Mouse (Mus musculus): ENCODE results near the gene Dstn.

The Dstn gene

DNA sequence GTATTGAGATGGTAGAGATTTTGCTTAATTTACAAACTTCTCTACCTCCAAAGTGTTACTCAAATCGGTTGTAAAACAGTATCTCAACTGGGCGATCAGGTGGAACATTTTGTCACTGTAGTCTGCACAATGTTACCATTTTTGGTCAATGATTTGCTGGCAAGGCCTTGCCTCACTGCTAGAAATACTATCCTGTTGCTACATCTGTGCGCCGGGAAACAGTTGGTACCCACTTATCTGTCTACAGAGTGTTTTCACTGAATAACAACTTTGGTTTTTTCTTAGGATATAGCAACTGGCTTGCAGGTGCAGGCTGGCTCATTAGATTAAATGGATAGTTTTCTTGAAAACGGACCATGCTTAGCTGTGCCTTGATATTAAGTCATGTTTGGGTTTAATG lies 1.1 kb downstream of the Dstn start:
- DNase-seq (ENCODE audit: low spot score) = no peak

DNA sequence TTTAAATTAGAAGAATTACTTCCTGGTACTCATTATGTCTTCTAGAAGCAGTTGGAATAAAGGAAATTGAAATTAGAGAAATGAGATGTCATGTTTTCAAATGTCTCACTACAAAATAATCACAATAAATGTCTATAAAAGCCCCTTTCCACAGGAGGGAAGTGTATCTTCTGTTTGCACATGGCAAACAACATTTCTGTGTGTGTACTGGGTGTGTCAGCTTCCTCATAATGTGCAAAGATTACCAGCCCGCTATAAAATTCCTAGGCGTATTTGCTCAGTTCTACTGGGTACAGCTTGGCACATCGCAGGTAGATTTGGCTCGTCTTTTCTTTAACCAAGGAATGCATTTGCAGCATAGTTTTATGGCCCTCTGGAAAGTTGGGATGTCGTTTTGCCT lies 2.5 kb downstream of the Dstn start:
- DNase-seq (ENCODE audit: low spot score) = no peak

DNA sequence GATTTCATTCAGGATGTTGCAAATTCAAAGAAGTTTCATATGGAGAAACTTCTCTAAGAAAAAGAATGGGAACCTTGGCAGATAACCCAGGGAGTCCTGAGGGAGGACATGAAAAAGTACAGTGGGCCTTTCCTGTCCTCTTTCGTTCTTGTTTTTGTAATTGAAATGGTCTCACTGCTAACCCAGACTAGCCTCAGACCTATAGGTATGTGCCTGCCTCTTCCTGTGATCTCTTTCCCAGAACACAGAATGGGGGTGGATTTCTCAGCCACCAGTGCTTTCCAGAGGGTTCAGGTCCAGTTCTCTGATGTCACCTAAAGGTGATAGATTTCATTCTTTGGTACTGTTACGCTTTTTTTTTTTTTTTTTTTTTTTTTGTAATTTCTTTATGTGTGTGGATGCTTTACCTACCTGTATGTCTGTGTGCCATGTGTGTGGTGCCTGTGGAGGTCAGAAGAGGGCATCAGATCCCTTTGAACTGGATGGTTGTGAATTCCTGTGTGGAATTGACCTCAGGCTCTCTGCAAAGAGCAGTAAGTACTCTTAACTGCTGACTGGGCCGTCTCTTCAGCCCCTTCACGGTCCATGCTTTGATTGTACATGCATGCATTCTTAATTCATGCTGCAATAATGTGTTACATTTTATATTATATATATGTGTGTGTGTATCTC lies 3.8 kb downstream of the Dstn start:
- DNase-seq (ENCODE audit: low spot score) = no peak

DNA sequence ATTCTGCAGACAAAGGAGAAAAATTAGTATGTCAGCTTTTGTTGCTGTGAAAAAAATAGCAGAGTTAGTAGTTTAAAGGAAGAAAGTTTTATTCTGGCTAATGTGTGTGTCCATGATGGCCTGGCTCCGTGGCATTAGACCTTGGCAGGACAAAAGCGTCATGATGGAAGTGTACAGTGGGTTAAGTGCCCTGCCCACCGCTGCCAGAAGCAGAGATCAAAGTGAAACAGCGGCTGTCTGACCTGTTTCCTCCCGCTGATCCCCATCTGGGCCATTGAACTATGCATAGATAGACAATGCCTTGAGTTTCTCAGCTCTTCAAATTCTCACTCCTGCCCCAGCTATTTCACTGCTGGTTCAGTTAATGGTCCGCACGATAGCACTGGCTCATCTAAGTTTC lies 9.0 kb downstream of the Dstn start:
- DNase-seq (ENCODE audit: low spot score) = no peak

DNA sequence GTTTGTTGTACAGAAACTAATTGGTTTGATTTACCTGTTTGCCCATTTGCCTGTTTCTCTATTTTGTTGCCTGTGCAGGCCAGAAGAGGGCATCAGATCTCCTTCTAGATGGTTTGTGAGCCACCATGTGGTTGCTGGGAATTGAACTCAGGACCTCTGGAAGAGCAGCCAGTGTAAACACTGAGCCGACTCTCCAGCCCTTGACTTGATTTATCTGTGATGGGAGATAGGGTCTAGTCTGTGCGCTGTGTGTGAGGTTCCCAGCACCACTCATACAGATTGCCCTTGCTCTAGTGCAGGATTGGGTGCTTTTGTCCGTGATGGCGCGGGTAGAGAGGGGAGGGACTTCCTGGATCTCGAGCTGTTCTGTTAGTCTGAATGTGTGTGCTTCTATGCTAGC lies 10.7 kb downstream of the Dstn start:
- DNase-seq (ENCODE audit: low spot score) = no peak

DNA sequence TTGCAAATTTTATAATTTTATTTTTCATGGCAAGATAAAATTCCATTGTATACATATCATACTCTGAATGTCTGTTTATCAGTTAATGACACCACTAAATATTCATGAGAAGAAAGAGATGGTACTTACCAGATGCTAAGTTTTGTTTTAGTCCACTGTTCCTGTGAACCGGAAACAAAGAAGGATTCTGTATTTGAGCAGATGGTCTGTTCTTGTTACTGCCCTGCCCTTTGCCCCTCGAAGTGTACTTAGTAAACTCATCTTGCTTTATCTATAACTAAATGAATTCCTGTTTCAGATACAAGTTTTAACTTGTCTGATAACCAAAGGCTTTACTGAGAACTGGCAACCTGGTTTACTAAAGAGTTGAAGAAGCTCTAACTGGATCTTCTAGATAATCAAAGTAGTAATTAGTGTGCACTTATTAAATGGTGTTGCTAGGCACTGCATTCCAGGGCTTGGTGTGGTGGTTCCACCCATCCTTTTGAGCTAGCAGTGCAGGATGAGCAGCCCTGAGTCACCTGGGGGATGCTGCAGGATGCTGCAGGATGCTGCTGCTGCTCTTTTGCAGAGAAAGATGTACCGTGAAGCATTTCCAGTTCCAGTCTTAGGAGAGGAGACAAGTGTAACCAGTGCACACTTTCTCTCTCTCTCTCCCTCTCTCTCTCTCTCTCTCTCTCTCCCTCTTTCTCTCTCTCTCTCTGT lies 14.6 kb downstream of the Dstn start:
- no peak for DNase-seq (ENCODE audit: low spot score)

DNA sequence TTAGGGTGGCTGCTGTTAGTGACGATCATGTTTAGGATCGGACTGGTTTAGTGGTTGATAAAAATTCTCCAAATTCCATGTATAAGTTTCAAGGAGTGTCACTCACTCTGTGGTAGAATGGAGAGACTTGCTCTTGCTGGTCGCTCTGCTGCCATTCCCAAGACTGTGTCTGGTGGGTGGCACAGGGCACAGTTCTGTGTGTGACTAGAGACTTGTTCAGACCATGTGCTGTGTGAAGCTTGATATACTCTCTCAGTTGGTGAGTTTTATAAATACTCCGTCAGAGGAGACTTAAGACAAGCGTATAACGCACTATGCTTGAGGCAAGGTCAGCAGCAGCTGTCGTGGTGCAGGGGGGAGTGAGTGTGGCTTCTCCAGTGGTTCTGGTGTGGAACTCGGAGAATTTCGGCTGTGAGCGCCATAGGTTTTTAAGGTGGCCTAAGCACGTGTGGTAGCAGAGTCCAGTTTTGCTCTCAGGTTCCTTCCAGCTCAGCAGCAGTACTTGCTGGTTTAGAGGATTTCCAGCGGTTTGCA lies 17.3 kb downstream of the Dstn start:
- no peak for DNase-seq (ENCODE audit: low spot score)

DNA sequence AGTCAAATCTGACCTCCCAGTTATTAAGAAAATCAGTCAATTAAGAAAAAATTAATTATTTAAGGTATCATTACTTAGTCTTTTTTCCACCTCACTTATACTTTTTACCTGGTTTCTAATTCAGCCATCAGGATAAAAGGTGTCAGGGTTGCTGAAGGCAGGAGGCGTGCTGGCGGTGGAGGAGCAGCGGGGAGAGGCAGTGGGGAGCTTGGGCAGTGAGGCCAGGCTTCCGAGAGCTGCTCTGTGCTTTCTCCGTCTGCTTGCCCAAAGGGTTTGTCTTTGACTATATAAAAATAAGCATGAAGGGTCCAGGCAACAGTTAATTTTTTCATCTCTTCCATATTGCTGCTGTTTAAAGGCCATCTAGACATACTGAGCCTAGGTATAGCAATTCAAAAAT lies 18.4 kb downstream of the Dstn start:
- no peak for DNase-seq (ENCODE audit: low spot score)

DNA sequence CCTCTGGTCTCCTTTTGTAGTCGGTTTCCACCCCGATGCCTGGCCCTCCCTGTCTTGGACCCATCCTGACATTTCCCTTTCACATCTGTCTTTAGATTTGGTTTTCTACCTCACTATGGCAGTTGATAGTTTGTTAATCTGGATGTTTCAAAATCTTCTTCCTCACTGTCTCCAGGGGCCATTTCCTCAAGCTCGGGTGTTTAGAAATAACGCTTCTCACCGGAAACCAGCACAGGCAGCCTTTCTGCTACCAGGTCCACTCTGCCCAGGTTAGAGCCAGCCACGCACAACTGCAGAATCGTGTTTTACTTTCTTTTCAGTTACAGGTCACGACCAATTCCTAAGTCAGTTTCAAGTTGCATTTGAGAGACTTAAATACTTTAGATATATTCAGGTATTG lies 19.3 kb downstream of the Dstn start:
- DNase-seq (ENCODE audit: low spot score) = no peak

DNA sequence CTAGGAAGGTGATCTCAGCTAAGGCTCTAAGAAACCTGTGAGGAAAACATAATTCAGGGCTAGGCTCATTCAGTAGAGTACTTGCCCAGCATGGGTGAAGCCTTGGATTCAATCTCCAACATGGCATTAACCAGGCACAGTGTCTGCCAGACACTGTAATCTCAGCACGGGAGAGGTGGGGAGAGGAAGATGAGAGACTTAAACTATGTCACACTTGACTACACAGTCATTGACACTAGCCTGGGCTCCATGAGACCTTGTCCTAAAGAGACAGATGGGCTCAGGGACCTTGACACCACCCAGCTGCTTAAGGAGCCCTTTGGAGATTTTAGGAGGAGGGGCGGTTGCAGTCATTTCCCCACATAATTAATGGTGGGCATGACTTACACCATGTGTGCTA lies 22.7 kb downstream of the Dstn start:
- DNase-seq (ENCODE audit: low spot score) = no peak

DNA sequence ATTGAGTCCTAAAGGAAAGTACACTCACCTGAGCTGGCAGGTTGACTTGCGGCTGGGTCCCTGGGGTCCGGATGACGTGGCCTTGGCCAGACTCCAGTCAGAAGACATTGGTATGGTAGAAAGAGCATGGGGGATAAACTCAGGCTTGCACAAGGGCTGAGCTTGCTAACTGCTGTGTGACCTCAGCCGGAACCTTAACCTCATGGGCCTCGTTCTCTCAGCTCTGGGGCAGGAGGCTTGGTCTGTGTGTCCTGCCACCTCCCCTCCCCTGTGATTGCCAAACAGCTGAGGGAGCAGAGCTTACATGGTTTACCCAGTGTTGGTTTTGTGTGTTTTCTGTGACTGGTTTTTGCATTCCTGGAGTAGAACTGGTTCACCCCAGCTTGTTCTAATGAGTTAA lies 25.3 kb downstream of the Dstn start:
- no peak for DNase-seq (ENCODE audit: low spot score)

DNA sequence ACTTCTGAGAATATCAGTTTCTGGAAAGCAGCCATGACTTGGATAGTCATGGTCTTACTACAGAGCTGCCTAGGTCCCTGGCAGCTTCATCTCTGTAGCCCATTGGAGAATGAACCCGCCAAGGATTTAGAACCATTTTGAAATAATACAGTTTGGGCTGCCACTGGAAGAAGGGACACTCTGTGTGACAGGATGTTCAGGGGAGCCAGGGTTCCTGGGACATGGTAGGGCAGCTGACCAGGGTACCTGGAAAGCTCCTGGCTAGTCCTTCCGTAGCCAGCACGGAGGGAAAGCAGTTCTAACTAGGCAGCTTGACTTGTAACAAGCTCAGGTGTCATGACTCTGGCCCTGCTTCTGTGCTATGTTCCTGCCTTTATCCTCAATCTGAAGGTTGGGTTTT lies 29.7 kb downstream of the Dstn start:
- DNase-seq (ENCODE audit: low spot score) = no peak

DNA sequence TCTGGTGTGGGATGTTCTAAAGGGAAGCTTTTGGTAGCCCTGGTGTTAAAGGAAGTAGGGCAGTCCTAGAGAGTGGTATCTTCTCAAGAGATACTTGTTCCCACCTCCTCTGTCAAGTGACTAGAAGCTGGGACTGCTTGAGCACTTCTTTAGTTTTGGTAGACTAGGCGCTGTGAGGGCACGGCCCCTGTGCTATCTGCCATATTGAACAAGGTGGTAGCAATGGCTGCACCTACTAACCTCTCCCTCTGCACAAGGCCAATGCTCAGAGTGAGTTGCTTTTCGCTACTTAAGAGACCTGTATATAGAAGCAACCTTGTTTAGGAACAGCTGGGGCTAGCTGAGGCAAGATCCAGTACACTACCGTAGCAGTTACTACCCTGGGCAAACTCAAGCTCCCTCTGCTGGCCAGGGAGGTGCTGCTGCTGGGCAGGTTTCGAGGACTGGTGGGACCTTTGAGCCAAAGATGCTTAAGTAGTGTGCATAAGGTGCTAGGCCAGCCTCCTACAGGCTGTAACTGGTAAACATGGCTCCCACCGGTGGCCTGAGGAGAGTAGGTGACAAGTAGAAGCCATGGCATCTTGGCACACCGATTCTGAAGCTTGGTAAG lies 30.5 kb downstream of the Dstn start:
- no peak for DNase-seq (ENCODE audit: low spot score)

DNA sequence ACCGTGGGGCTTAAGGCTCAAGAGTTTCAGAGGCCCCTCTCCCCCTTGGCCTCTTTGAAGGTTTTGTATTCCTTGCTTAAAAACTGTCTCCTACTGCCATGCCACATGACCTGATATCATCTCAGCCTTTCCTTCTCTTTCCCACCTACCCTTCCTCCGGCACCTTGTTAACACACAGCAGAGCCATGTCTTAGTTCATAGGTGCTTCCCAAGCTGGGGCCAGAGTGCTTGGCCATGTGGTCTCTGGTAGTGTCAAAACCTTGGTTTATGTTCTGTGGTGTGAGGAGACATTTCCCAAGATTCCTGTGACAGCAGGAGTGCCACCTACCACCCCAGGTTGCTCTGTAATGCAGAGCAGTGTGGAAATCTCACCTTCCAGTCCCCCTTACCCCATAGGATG lies 31.3 kb downstream of the Dstn start:
- DNase-seq (ENCODE audit: low spot score) = no peak

DNA sequence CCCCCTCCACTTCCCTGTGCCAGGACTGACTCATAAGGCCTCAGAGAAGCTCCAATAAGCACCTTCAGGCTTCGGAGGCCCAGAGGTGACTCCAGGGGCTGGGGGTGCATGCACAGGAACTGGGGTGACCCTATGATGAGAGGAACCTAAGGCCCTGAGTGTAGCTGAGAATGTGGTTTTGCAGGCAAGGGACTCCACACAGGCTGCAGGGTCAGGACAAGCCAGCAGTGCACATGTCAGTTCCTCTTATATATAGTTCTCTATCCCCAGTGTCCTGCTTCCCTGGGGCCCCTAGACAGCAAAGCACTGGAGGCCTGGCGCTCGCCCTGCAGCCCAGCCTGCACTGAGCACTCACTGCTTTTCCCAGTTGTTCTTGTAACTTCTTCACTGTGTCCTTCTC lies 32.9 kb downstream of the Dstn start:
- DNase-seq (ENCODE audit: low spot score) = no peak

DNA sequence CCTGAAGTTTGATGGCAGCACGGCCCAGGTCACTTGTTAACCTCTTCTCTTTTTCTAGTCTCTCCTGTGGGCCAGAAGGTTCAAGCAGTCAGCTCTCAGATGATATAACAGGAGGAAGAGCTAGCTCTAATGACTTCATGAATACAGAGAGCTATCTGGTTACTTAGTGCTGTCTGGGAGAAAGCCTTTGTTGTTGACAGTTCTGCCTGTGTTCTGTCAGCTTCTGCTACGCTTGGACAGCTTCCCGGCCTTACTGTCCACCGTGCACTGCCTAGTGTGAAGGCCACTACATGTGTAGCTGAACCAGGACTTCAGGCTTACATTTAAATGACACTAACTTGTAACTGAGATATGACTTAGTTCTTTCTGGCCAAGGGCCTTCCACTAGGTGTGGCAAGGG lies 33.3 kb downstream of the Dstn start:
- DNase-seq (ENCODE audit: low spot score) = no peak

DNA sequence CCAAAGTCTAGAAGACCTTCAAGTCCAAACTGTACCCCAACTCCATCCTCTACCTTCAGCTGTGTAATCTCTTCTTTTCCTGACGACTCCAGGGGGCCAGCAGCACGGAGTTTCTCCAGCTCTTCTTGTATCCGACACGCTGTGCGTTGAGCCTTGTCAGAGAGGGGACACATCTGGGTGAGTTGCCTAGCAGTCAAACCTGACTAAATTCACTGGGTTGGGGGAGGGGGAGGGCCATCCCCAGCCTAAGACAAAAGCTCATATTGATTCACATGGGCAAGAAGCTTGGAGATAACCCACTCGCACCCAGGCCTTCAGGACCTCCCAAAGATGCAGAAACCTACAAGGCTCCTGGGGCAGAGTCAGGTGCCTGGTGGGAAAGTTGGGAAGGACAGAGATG lies 34.1 kb downstream of the Dstn start:
- DNase-seq (ENCODE audit: low spot score) = no peak

DNA sequence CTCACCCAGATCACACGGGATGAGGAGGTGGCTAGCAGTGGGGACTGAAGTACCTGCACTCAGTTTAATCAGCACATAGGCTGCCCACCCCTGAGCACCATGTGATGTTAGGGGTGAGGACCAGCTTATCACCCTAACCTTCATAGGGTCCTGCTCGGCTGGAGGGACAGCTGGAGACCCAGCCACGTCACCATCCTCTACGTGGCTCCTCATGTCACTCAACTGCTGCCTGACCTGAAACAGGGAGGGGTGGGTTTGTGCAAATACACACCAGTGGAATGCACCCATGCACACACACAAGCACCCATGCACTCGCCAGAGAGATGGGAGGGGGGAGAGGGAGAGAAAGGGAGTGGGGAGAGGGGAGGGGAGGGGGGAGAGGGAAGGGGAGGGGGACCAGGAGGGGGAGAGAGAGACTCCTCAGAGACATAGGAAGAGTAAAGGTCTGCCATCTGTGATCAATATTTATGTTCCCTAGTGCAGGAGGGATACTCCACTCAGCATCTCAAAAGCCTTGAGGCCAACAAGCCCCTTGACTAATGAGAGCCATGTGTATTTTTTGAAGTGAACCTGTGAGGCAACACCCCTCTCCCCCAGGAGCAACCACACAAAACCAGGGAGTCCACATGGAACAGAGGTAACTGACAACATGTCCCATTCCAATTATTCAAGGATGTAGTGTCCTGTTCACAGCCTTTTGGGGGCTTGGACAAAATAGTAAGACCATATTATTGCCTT lies 35.3 kb downstream of the Dstn start:
- no peak for DNase-seq (ENCODE audit: low spot score)

DNA sequence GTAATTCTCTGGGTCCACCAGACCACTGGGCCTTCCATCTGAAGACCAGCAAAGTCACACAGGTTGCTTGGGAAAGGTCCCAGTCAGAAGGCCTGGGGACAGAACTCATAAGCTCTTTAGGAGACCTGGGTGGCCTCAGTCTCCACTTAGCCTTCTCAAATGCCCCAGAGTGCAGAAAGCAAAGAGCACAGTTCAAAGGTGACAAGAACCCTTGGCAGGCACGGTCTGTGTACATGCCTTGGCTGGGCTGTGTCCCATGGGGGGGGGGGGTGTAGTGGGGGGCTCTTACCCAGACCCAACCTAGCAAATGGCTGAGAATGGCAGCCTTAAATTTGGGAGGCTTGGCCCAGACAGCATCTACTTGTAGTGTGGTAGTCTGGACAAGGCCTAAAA lies 35.9 kb downstream of the Dstn start:
- no peak for DNase-seq (ENCODE audit: low spot score)

DNA sequence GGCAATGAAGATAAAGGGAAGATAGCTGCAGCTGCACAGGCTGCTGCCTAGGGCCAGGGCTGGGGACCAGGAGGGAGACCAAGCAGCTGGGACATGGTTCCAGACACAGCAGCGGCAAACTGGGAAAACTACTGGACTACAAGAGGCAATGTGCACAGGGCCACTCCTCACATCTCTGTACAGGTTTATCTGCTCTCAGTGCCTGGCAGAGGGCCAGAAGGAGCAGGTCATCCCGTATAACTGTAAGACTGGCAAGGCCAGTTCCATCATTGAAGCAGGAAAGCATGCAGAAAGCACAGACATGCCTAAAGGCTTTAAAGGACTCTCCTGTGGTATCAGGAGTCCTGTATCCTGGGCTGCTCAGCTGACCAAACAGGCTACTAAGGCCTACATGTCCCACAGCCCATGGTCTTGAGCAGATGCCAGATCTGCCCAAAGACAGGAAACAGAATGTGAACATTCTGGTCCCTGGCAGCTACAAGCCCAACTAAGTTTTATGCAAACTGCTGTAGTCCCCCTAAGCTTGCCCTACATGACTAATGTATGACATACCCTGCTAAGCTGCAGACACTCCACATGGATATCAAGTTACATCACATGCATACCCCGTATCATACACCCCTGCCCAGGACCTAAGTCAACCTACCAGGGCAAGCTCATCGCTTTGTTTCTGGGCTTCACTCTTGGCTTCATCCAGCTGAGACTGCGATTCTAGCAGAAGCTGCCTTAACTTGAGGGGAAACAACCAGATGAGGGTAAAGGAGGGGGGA lies 36.6 kb downstream of the Dstn start:
- no peak for DNase-seq (ENCODE audit: low spot score)

DNA sequence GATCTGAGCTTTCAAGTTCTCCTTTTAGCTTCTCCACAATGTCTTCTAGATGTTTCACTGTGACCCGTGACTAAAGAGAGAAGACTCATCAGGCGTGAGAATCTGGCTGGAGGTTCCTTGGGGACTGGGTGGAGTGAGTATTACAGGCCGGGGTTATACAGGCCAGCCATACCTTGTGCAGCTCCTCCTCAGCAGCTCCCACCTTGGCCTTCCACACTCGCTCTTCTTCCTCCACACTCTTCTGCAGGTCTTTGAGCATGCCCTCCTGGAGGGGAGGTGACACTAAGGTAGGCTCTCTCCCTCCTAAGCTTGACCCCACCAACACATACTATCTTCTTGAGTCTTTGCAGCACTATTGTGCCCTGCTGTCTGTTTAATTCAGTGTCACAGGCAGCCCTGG lies 38.8 kb downstream of the Dstn start:
- DNase-seq (ENCODE audit: low spot score) = no peak

DNA sequence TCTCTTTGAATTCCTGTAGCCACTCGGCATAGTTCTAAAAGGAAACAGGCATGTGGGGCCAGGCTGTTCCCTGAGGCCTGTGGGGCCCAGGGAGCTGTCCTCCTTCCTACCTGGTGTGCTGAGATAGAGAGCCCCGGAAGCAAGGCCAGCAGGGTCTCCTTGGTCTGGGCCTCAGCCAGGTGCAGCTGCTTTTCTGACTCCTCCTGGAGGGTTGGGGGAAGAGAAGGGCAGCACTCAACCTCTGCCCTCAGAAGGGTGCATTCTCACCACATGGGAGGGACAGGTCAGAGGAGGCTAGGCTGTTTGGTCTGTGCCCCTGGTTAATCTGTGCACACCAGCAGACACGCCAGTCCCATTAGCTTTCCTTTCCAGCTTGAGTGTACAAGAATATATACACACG lies 39.9 kb downstream of the Dstn start:
- no peak for DNase-seq (ENCODE audit: low spot score)

Data from ovary, postnatal 10 days (tissue).